Mouse (Mus musculus) urinary bladder, postnatal 10 days (tissue): ENCODE results near the gene Abcg1.

Source experiments
- DNase-seq: peaks from one replicate; pipeline ENCODE4 v3.0.0; 2022; ENCODE audit warnings: low spot score

The Abcg1 gene

GRCm38 (mm10) chr17:31057151-31057890 is at the start of gene Abcg1:
Gene Abcg1, plus strand, starts transcription at chr17:31057675.
- DNase-seq = no peak

- DNase-seq = no peak
Measured at GRCm38 (mm10) chr17:31008416-31008815, 49.1 kb upstream of the Abcg1 start.

- DNase-seq = no peak
Measured at GRCm38 (mm10) chr17:31011551-31012394, 45.7 kb upstream of the Abcg1 start.

GRCm38 (mm10) chr17:31018267-31018666 is 39.2 kb upstream of the Abcg1 start:
- no peak for DNase-seq

- no peak for DNase-seq
Measured at GRCm38 (mm10) chr17:31019505-31019904, 38.0 kb upstream of the Abcg1 start.

GRCm38 (mm10) chr17:31020078-31020477 is 37.4 kb upstream of the Abcg1 start:
- no peak for DNase-seq

GRCm38 (mm10) chr17:31021276-31021675 is 36.2 kb upstream of the Abcg1 start:
- DNase-seq = no peak

GRCm38 (mm10) chr17:31024125-31024781 is 33.2 kb upstream of the Abcg1 start:
- DNase-seq = no peak

- DNase-seq = no peak
Measured at GRCm38 (mm10) chr17:31024782-31025125, 32.7 kb upstream of the Abcg1 start.

- DNase-seq = no peak
Measured at GRCm38 (mm10) chr17:31026986-31027385, 30.5 kb upstream of the Abcg1 start.

GRCm38 (mm10) chr17:31027723-31028122 is 29.8 kb upstream of the Abcg1 start:
- no peak for DNase-seq

- DNase-seq = no peak
Measured at GRCm38 (mm10) chr17:31028821-31029370, 28.6 kb upstream of the Abcg1 start.

GRCm38 (mm10) chr17:31029407-31029806 is 28.1 kb upstream of the Abcg1 start:
- no peak for DNase-seq

GRCm38 (mm10) chr17:31032341-31032740 is 25.1 kb upstream of the Abcg1 start:
- DNase-seq = no peak

- no peak for DNase-seq
Measured at GRCm38 (mm10) chr17:31033251-31033650, 24.2 kb upstream of the Abcg1 start.

- no peak for DNase-seq
Measured at GRCm38 (mm10) chr17:31034165-31034564, 23.3 kb upstream of the Abcg1 start.

- DNase-seq = no peak
Measured at GRCm38 (mm10) chr17:31034674-31035356, 22.7 kb upstream of the Abcg1 start.

- no peak for DNase-seq
Measured at GRCm38 (mm10) chr17:31036168-31036876, 21.2 kb upstream of the Abcg1 start.

GRCm38 (mm10) chr17:31037331-31037730 is 20.1 kb upstream of the Abcg1 start:
- no peak for DNase-seq

GRCm38 (mm10) chr17:31038381-31038780 is 19.1 kb upstream of the Abcg1 start:
- DNase-seq = no peak

- no peak for DNase-seq
Measured at GRCm38 (mm10) chr17:31039626-31040025, 17.8 kb upstream of the Abcg1 start.
